In genomic region chr8:119785764-119786405, GRCm38 (mm10) we compare ENCODE assay signal across 10 mouse cellular contexts. TPM values are rescaled to one million over a fixed set of nuclear protein-coding genes. Genes with fewer than 3 reads are reported as not detected.
DNase-seq lines count a peak whose midpoint lies in the region; ATAC-seq and TF ChIP-seq lines count a peak whose summit lies in the region.
"Had no signal": no experiment of that assay in that cellular context is flagged by ENCODE, and none has a peak within 500 bp of the region (broad histone marks: within the 10 kb centered on the region; RNA-seq: fewer than 3 reads in every experiment).

No protein-coding gene starts in this region.

- H3K4me1 ChIP-seq in hindbrain, embryonic 13.5 days (replicated peaks), result peaks cover 35% of the 10 kb centered on the region
- H3K4me1 ChIP-seq in neural tube, embryonic 15.5 days, result peaks cover 11% of the 10 kb centered on the region

- no peaks in the 10 kb centered on the region for H3K36me3 ChIP-seq in hindbrain, embryonic 13.5 days
- no peaks in the 10 kb centered on the region for H3K36me3 ChIP-seq in neural tube, embryonic 15.5 days

- H3K9ac ChIP-seq in hindbrain, embryonic 13.5 days, result no peak overlapping the region
- H3K9ac ChIP-seq in neural tube, embryonic 15.5 days (replicated peaks), result no peak overlapping the region

- 0 out of 2 replicates have a peak overlapping the region, but pooled peaks have one; percentile 6 for H3K4me2 ChIP-seq in hindbrain, embryonic 13.5 days
- H3K4me2 ChIP-seq in neural tube, embryonic 15.5 days, result peak overlapping the region; percentile 25; the same call in 1 of the 2 replicates

- no peak for TF ChIP-seq CTCF in brain, embryonic 14.5 days (IDR thresholded peaks at IDR 0.05; ENCODE audit: borderline replicate concordance, extremely low read depth, insufficient read depth, insufficient read length)

- H3K27me3 ChIP-seq in hindbrain, embryonic 13.5 days, result no peaks in the 10 kb centered on the region
- H3K27me3 ChIP-seq in neural tube, embryonic 15.5 days (replicated peaks), result no peaks in the 10 kb centered on the region
- H3K27me3 ChIP-seq: Patski had no signal

- peak; percentile 54 to 56 for DNase-seq in layer of hippocampus, adult 8-10 months (ENCODE audit: low spot score in 2 of 2)
- no peak for DNase-seq in layer of hippocampus, adult 11-12 months (ENCODE audit: low spot score)
- DNase-seq in brain, embryonic 14.5 days (ENCODE audit: low read depth), result peak; percentile 91
- no peak for DNase-seq in kidney, postnatal 10 days
- no peak for DNase-seq in heart, adult 11 months
- DNase-seq: heart, postnatal 36 days had no signal

- no peak overlapping the region for H3K4me3 ChIP-seq in hindbrain, embryonic 13.5 days
- H3K4me3 ChIP-seq in neural tube, embryonic 15.5 days (replicated peaks), result no peak overlapping the region

- TF ChIP-seq POLR2A in brain, embryonic 14.5 days (IDR thresholded peaks at IDR 0.05; ENCODE audit: borderline replicate concordance, extremely low read depth, insufficient read depth, insufficient read length, poor library complexity, severe bottlenecking), result no peak

- WGBS in hindbrain, embryonic 13.5 days, result 23% methylated on average over 18 of the region's 18 CpGs
- 19% methylated on average over 18 of the region's 18 CpGs for WGBS in neural tube, embryonic 15.5 days

- H3K27ac ChIP-seq in hindbrain, embryonic 13.5 days, result peak overlapping the region; percentile 69
- no peak overlapping the region for H3K27ac ChIP-seq in neural tube, embryonic 15.5 days (replicated peaks)

- H3K9me3 ChIP-seq in hindbrain, embryonic 13.5 days, result no peaks in the 10 kb centered on the region
- no peaks in the 10 kb centered on the region for H3K9me3 ChIP-seq in neural tube, embryonic 15.5 days (replicated peaks)

- peak; percentile 55 for ATAC-seq in hindbrain, embryonic 13.5 days (ENCODE audit: low FRiP score)
- ATAC-seq in neural tube, embryonic 15.5 days (ENCODE audit: low FRiP score), result peak; percentile 36; the same call in 1 of the 2 replicates
- no peak for ATAC-seq in megakaryocyte progenitor cell, adult 5-6 weeks (replicated peaks; ENCODE audit: poor library complexity)
- ATAC-seq: Patski had no signal

RNA-seq across cellular contexts. Expression of gene Tldc1, which starts 7.7 kb away (rescaled TPM):
- total RNA-seq in layer of hippocampus, adult 8-10 months (2022), result 10 to 100 TPM; 12.5 to 15.9 (median 15.5) TPM
- 13.5 and 16.1 TPM in 2 replicates for polyA plus RNA-seq in brain, embryonic 14.5 days (2012; rRNA removed)
- polyA plus RNA-seq in hindbrain, embryonic 13.5 days (2015; fragmentation: Nextera tagmentation; extraction: Ambion mirVana), result 11.8 and 12.8 TPM in 2 replicates
- 10.0 and 12.0 TPM in 2 replicates for polyA plus RNA-seq in neural tube, embryonic 15.5 days (2015; fragmentation: Nextera tagmentation; extraction: Ambion mirVana)
- total RNA-seq in megakaryocyte progenitor cell, adult 5-6 weeks (2015), result 2.6 TPM in 2 replicates
- total RNA-seq in megakaryocyte progenitor cell, adult 5-6 weeks (2017), result 3.8 and 4.2 TPM in 2 replicates

RNA-seq across cellular contexts. Expression of gene Cotl1, which starts 54.5 kb away (rescaled TPM):
- 100 to 1,000 TPM; 119 to 176 (median 137) TPM for total RNA-seq in layer of hippocampus, adult 8-10 months (2022)
- 273 and 336 TPM in 2 replicates for polyA plus RNA-seq in brain, embryonic 14.5 days (2012; rRNA removed)
- polyA plus RNA-seq in hindbrain, embryonic 13.5 days (2015; fragmentation: Nextera tagmentation; extraction: Ambion mirVana), result 98.1 and 106 TPM in 2 replicates
- 104 and 158 TPM in 2 replicates for polyA plus RNA-seq in neural tube, embryonic 15.5 days (2015; fragmentation: Nextera tagmentation; extraction: Ambion mirVana)
- total RNA-seq in megakaryocyte progenitor cell, adult 5-6 weeks (2015), result 88.7 and 123 TPM in 2 replicates
- total RNA-seq in megakaryocyte progenitor cell, adult 5-6 weeks (2017), result 101 and 127 TPM in 2 replicates

Comparison
In these comparisons a context has a peak if more than half of its experiments do, and no peak if none do; other contexts are left out.
1. DNase-seq: peak in layer of hippocampus, adult 8-10 months (2 of 2) and brain, embryonic 14.5 days (single experiment); none in layer of hippocampus, adult 11-12 months (single experiment), kidney, postnatal 10 days (single experiment) and heart, adult 11 months (single experiment).